Mouse (Mus musculus) myocyte (in vitro differentiated cells): ENCODE measurements at regions not wholly inside any gene's neighbourhood (a gene's known extent, or its start where the extent isn't known, plus 50 kb on each side); places are given as distances from the start of the nearest gene placed in this dataset.

Experiments
- H3K27me3 ChIP-seq: one replicate; pipeline ENCODE4 v1.6.1; 2011; ENCODE audit not compliant: control insufficient read depth, insufficient read depth, insufficient read length
- H3K36me3 ChIP-seq: one replicate; pipeline ENCODE4 v1.6.1; 2011; ENCODE audit not compliant: control insufficient read depth, insufficient read depth
- H3K4me2 ChIP-seq: one replicate; pipeline ENCODE4 v1.6.1; 2011; ENCODE audit warnings: low read depth, control low read depth
- H3K4me3 ChIP-seq: one replicate; pipeline ENCODE4 v1.5.1; 2011; ENCODE audit warnings: mild to moderate bottlenecking, control low read depth, moderate library complexity
- H3K79me2 ChIP-seq: one replicate; pipeline ENCODE4 v1.6.1; 2011; ENCODE audit not compliant: control insufficient read depth, insufficient read depth
- H3ac ChIP-seq: one replicate; pipeline ENCODE4 v1.6.1; 2011; ENCODE audit not compliant: control insufficient read depth, insufficient read length
- CEBPB ChIP-seq: IDR thresholded peaks from 2 replicates; pipeline ENCODE4 v1.6.1; 2011; ENCODE audit warnings: mild to moderate bottlenecking, moderate library complexity; ENCODE audit not compliant: poor library complexity, insufficient read depth, severe bottlenecking
- E2F4 ChIP-seq: IDR thresholded peaks from one replicate; pipeline ENCODE4 v1.6.1; 2011; ENCODE audit warnings: mild to moderate bottlenecking, control low read depth, moderate library complexity; ENCODE audit not compliant: insufficient read depth
- MAX ChIP-seq: IDR thresholded peaks from one replicate; pipeline ENCODE4 v1.6.1; 2011; ENCODE audit warnings: low read depth, mild to moderate bottlenecking, control low read depth
- MYOD1 ChIP-seq, 3 experiments: IDR thresholded peaks; one replicate each; pipeline ENCODE4 v1.6.1; 2011; ENCODE audit warnings: control low read depth in 2 of 3, low read depth in 2 of 3, mild to moderate bottlenecking in 2 of 3, moderate library complexity in 1 of 3; ENCODE audit not compliant: insufficient read length in 2 of 3, control insufficient read depth in 1 of 3
- MYOG ChIP-seq, 3 experiments: IDR thresholded peaks; one replicate each; pipeline ENCODE4 v1.6.1; 2011; ENCODE audit warnings: control low read depth in 2 of 3, low read depth in 2 of 3, mild to moderate bottlenecking in 2 of 3; ENCODE audit not compliant: insufficient read length in 2 of 3, control insufficient read depth in 1 of 3, insufficient read depth in 1 of 3
- POLR2A ChIP-seq: IDR thresholded peaks from one replicate; pipeline ENCODE4 v1.6.1; 2011; ENCODE audit warnings: low read depth, mild to moderate bottlenecking, control low read depth, moderate library complexity; ENCODE audit not compliant: insufficient read length
- POLR2AphosphoS2 ChIP-seq: IDR thresholded peaks from one replicate; pipeline ENCODE4 v1.6.1; 2011; ENCODE audit warnings: low read depth, control low read depth; ENCODE audit not compliant: insufficient read length
- REST ChIP-seq: IDR thresholded peaks from one replicate; pipeline ENCODE4 v1.6.1; 2011; ENCODE audit warnings: mild to moderate bottlenecking, control low read depth, moderate library complexity; ENCODE audit not compliant: insufficient read depth, insufficient read length
- SRF ChIP-seq: IDR thresholded peaks from one replicate; pipeline ENCODE4 v1.6.1; 2011; ENCODE audit warnings: low read depth; ENCODE audit not compliant: control insufficient read depth, insufficient read length
- TCF12 ChIP-seq: IDR thresholded peaks from one replicate; pipeline ENCODE4 v1.6.1; 2011; ENCODE audit warnings: mild to moderate bottlenecking, control low read depth; ENCODE audit not compliant: poor library complexity, insufficient read depth, severe bottlenecking
- TCF3 ChIP-seq: IDR thresholded peaks from one replicate; pipeline ENCODE4 v1.6.1; 2011; ENCODE audit warnings: low read depth, control low read depth; ENCODE audit not compliant: insufficient read length
- USF1 ChIP-seq: IDR thresholded peaks from one replicate; pipeline ENCODE4 v1.6.1; 2011; ENCODE audit warnings: low read depth, mild to moderate bottlenecking, control low read depth, moderate library complexity

GRCm38 (mm10) chr4:148734547-148734946, 69.7 kb upstream of the Casz1 start:
- peaks cover 65% of the 10 kb centered on the region for H3K27me3 ChIP-seq
- H3K4me2 ChIP-seq = no peak overlapping the region

DNA sequence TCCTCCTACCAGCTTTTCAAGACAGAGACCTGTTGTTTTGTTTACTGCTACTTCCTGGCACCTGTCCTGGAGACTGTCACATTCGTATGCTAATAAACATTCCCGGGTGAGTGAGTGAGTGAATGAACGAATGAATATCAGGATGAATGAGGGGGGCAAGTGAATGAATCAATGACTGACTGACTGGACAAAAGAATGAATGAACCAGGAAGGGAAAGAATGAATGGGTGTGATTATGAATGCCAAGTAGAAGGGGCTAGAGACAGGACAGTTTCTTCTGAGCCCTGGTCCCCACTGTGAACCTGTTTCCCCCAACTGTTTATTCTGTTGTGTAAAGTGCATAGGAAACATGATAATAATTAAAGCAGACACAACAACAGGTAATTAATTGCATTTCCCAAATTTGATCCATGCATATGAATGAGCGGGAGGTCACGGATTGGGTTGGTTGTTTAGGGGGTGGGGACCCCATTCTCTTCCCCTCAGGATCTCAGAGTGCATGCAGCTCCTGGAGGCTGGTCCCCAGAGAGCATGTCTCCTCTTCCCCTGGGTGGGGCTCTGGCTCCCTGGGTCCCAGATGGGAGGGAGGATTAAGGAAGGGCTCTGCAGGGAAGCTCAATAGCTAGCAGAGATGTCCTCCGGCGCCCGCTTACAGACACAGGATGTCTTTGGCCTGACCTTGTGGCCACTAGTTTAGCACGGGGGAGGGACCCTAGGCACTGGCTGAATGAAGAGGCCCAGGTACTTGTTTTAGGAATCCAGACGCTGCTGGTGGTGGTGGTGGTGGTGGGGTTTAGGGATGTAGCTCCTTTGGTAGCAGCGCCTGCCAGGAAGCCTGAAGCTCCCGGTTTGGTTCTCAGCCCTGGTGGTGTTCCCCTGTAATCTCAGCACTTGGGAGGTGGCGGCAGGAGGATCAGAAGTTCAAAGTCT, 65.4 kb upstream of the Casz1 start:
- Histone ChIP-seq H3K36me3 (no peaks in the 10 kb centered on the region), H3K4me3 (no peak overlapping the region), H3ac (no peak overlapping the region), H3K4me2 (no peak overlapping the region), H3K79me2 (no peaks in the 10 kb centered on the region), H3K27me3 (peaks cover 67% of the 10 kb centered on the region)
- TF ChIP-seq TCF12 (no peak), POLR2AphosphoS2 (no peak), E2F4 (no peak), REST (no peak), MAX (no peak), USF1 (no peak), POLR2A (no peak), CEBPB (no peak), SRF (no peak), MYOG (IDR thresholded peaks at IDR 0.05; ENCODE audit: control insufficient read depth in 1 of 3, insufficient read depth in 1 of 3, insufficient read length in 2 of 3, low read depth in 2 of 3) (no peak), TCF3 (no peak), MYOD1 (IDR thresholded peaks at IDR 0.05; ENCODE audit: control insufficient read depth in 1 of 3, insufficient read length in 2 of 3, low read depth in 2 of 3) (no peak)

More at GRCm38 (mm10) chr4:148734547-148734946, 69.7 kb upstream of the Casz1 start:
- H3K79me2 ChIP-seq = no peaks in the 10 kb centered on the region
- H3K36me3 ChIP-seq = no peaks in the 10 kb centered on the region
- TF ChIP-seq E2F4 = no peak
- no peak for TF ChIP-seq MYOD1 (IDR thresholded peaks at IDR 0.05; ENCODE audit: control insufficient read depth in 1 of 3, insufficient read length in 2 of 3, low read depth in 2 of 3)
- no peak for TF ChIP-seq MAX
- TF ChIP-seq POLR2A = no peak
- TF ChIP-seq TCF12 = no peak
- TF ChIP-seq MYOG (IDR thresholded peaks at IDR 0.05; ENCODE audit: control insufficient read depth in 1 of 3, insufficient read depth in 1 of 3, insufficient read length in 2 of 3, low read depth in 2 of 3) = no peak
- no peak for TF ChIP-seq TCF3
- no peak for TF ChIP-seq POLR2AphosphoS2
- TF ChIP-seq SRF = no peak
- no peak for TF ChIP-seq REST
- TF ChIP-seq USF1 = no peak
- TF ChIP-seq CEBPB = no peak
- no peak overlapping the region for H3ac ChIP-seq
- no peak overlapping the region for H3K4me3 ChIP-seq

DNA sequence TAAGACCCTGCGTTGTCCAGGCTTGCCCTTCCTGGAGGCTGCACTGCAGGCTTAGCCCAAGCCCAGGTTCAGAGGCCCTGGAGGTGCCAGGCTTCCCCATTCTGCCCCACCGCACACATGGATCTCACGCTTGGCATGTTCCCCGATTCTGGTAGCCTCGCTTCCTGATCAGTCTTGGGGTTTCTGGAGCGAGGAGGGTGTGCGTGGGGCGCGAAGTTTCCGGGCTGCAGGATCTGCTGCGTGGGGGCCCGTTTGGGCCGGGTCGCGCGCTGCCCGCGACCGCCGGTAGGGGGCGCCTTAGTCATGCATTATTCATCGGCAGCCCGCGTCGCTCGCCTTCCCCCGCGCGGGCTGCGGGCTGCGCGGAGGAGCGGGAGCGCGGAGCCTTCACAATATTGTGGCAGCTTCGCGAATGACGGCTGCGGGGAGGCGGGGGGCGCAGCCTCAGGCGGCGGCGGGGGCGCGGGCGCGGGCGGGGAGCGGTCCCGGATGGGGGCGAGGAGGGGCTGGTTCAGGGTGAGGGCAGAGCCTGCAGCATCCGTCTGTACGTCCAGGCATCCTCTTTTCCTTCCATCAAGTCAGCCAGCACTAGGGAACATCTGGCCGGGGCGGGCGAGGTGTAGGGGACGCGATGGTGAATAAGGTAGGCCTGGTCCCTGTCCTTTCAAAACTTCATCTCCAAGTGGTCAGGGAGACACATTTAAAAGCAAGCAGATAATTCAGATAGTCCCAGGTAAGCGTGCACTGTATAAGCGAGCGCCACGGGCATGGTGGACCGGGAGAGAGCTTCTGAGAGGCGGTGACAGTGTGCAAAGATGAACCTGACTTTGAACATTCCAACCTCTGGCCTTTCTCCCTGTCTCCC, 61.4 kb upstream of the Casz1 start:
- Histone ChIP-seq H3K4me3 (no peak overlapping the region), H3K79me2 (no peaks in the 10 kb centered on the region), H3K36me3 (no peaks in the 10 kb centered on the region), H3ac (no peak overlapping the region), H3K4me2 (peak overlapping the region; percentile 64), H3K27me3 (peaks cover 39% of the 10 kb centered on the region)
- TF ChIP-seq SRF = no peak
- no peak for TF ChIP-seq CEBPB
- no peak for TF ChIP-seq E2F4
- no peak for TF ChIP-seq REST
- no peak for TF ChIP-seq MAX
- no peak for TF ChIP-seq USF1
- TF ChIP-seq TCF12 = no peak
- TF ChIP-seq TCF3 = no peak
- no peak for TF ChIP-seq POLR2A
- no peak for TF ChIP-seq POLR2AphosphoS2
- TF ChIP-seq MYOG (IDR thresholded peaks at IDR 0.05; ENCODE audit: control insufficient read depth in 1 of 3, insufficient read depth in 1 of 3, insufficient read length in 2 of 3, low read depth in 2 of 3) = peak in 1 of 3 experiments; percentile 2
- peak in 1 of 3 experiments; percentile 19 for TF ChIP-seq MYOD1 (IDR thresholded peaks at IDR 0.05; ENCODE audit: control insufficient read depth in 1 of 3, insufficient read length in 2 of 3, low read depth in 2 of 3)

GRCm38 (mm10) chr4:148743414-148743844, 60.8 kb upstream of the Casz1 start:
- Histone ChIP-seq H3K36me3 (no peaks in the 10 kb centered on the region), H3ac (no peak overlapping the region), H3K4me2 (peak overlapping the region; percentile 8), H3K79me2 (no peaks in the 10 kb centered on the region), H3K4me3 (no peak overlapping the region), H3K27me3 (peaks cover 35% of the 10 kb centered on the region)
- no peak for TF ChIP-seq POLR2A
- no peak for TF ChIP-seq E2F4
- TF ChIP-seq TCF3 = no peak
- TF ChIP-seq MYOD1 (IDR thresholded peaks at IDR 0.05; ENCODE audit: control insufficient read depth in 1 of 3, insufficient read length in 2 of 3, low read depth in 2 of 3) = no peak
- TF ChIP-seq POLR2AphosphoS2 = no peak
- no peak for TF ChIP-seq USF1
- no peak for TF ChIP-seq REST
- TF ChIP-seq TCF12 = no peak
- TF ChIP-seq MAX = no peak
- no peak for TF ChIP-seq CEBPB
- TF ChIP-seq SRF = no peak
- no peak for TF ChIP-seq MYOG (IDR thresholded peaks at IDR 0.05; ENCODE audit: control insufficient read depth in 1 of 3, insufficient read depth in 1 of 3, insufficient read length in 2 of 3, low read depth in 2 of 3)
